Mouse (Mus musculus) kidney, adult 18-20 months (tissue): ENCODE measurements around the gene Reep3.
A peak's percentile ranks its signal among the peaks of the same experiment; 100 is the strongest.

Experiments
- DNase-seq: peaks from one replicate; pipeline ENCODE4 v3.0.0; 2021

The Reep3 gene

GRCm38 (mm10) chr10:66968541-66968940 lies 128.2 kb downstream of the Reep3 start:
- DNase-seq, result peak; percentile 38

DNA sequence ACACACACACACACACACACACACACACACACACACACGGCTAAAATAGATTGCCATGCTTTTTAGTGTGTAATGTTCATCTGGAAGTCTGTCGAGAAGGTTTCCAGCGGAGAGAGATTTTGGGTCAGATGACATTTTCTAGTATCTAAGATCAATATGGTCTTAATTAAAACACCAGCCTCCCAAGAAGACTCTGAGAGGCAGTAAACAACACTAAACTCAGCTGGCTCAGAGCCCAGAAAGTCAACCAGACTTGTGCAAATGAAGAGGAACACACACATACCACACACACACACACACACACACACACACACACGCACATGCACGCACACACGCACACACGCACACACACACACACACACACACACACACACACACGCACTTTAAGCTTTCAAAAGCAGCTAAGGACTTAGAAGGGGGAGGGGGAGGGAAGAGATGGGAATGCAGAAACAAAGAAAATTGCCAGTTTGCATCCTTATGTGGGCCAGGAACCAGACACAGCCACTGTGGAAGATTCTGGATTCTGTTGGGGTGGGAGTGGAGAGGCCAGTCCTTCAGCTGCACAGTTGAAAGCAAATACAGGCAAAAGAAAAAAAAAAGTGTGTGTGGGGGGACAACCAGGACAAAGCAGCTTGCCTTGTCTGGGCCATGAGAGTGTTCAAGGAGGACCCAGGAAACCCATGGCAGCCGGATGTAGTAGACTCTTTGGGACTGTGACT lies 130.2 kb downstream of the Reep3 start:
- no peak for DNase-seq

- no peak for DNase-seq
Measured at GRCm38 (mm10) chr10:66960136-66960535, 136.6 kb downstream of the Reep3 start.
